Mouse (Mus musculus) heart, embryonic 12.5 days (tissue): ENCODE measurements around the gene Fat4. TPM values are rescaled to one million over a fixed set of nuclear protein-coding genes. Genes with fewer than 3 reads are reported as not detected.

Source experiments
- ATAC-seq: fragments of 200-750 bp; cut with Nextera tagmentation; 2 replicates; pipeline ENCODE4 v1.8.0; 2017; ENCODE audit warnings: moderate TSS enrichment, moderate library complexity; ENCODE audit not compliant: insufficient number of reproducible peaks, low FRiP score
- H3K27ac ChIP-seq: fragments of 300-500 bp; sonication (generic); 2 replicates; pipeline ENCODE4 v1.5.1; 2016; ENCODE audit warnings: mild to moderate bottlenecking, moderate library complexity; ENCODE audit not compliant: poor library complexity, severe bottlenecking
- H3K27me3 ChIP-seq: fragments of 300-500 bp; sonication (generic); replicated peaks from 2 replicates; pipeline ENCODE4 v1.6.1; 2016; ENCODE audit warnings: mild to moderate bottlenecking, moderate library complexity
- H3K36me3 ChIP-seq: fragments of 300-500 bp; sonication (generic); 2 replicates; pipeline ENCODE4 v1.6.1; 2016; ENCODE audit warnings: mild to moderate bottlenecking, moderate library complexity
- H3K4me1 ChIP-seq: fragments of 300-500 bp; sonication (generic); replicated peaks from 2 replicates; pipeline ENCODE4 v1.6.1; 2016; ENCODE audit warnings: mild to moderate bottlenecking
- H3K4me2 ChIP-seq: fragments of 300-500 bp; sonication (generic); 2 replicates; pipeline ENCODE4 v1.6.1; 2016; ENCODE audit warnings: mild to moderate bottlenecking, moderate library complexity
- H3K4me3 ChIP-seq: fragments of 300-500 bp; sonication (generic); 2 replicates; pipeline ENCODE4 v1.5.1; 2016; ENCODE audit warnings: mild to moderate bottlenecking
- H3K9ac ChIP-seq: fragments of 300-500 bp; sonication (generic); 2 replicates; pipeline ENCODE4 v1.6.1; 2016; ENCODE audit warnings: mild to moderate bottlenecking, moderate library complexity
- H3K9me3 ChIP-seq: fragments of 300-500 bp; sonication (generic); replicated peaks from 2 replicates; pipeline ENCODE4 v1.6.1; 2016; ENCODE audit warnings: mild to moderate bottlenecking, moderate library complexity
- WGBS: fragments of 180-500 bp; shearing (Covaris S2); methylation state at CpG from one replicate; pipeline ENCODE4 v1.1.7; 2016; 5-methylcytosine and 5-hydroxymethylcytosine counted together
- polyA plus RNA-seq: library from polyadenylated mRNA; unstranded; fragments of >200 nt; fragmentation: Nextera tagmentation; extraction: Ambion mirVana; gene quantifications from 2 replicates; pipeline ENCODE4 v1.2.1, GENCODE M21; 2016

Gene Fat4
- polyA plus RNA-seq, 1 experiment from 2014 or later = 5.3 TPM

GRCm38 (mm10) chr3:38882778-38883177 lies 4.0 kb upstream of the Fat4 start:
- H3K9ac ChIP-seq = no peak overlapping the region
- H3K27me3 ChIP-seq = no peaks in the 10 kb centered on the region
- no peaks in the 10 kb centered on the region for H3K36me3 ChIP-seq
- no peak overlapping the region for H3K27ac ChIP-seq
- no peak overlapping the region for H3K4me2 ChIP-seq
- peaks cover 10% of the 10 kb centered on the region; the same call in 1 of the 2 replicates for H3K4me1 ChIP-seq
- no peaks in the 10 kb centered on the region for H3K9me3 ChIP-seq
- H3K4me3 ChIP-seq = no peak overlapping the region
- ATAC-seq = no peak
- 51% methylated on average over 6 of the region's 6 CpGs for WGBS

GRCm38 (mm10) chr3:38883676-38884075 lies 3.1 kb upstream of the Fat4 start:
- H3K9me3 ChIP-seq = no peaks in the 10 kb centered on the region
- peaks cover 19% of the 10 kb centered on the region for H3K4me1 ChIP-seq
- H3K27ac ChIP-seq = no peak overlapping the region
- H3K27me3 ChIP-seq = no peaks in the 10 kb centered on the region
- H3K9ac ChIP-seq = no peak overlapping the region
- no peaks in the 10 kb centered on the region for H3K36me3 ChIP-seq
- H3K4me3 ChIP-seq = no peak overlapping the region
- no peak for ATAC-seq
- H3K4me2 ChIP-seq = no peak overlapping the region
- 40% methylated on average over 9 of the region's 9 CpGs for WGBS

DNA sequence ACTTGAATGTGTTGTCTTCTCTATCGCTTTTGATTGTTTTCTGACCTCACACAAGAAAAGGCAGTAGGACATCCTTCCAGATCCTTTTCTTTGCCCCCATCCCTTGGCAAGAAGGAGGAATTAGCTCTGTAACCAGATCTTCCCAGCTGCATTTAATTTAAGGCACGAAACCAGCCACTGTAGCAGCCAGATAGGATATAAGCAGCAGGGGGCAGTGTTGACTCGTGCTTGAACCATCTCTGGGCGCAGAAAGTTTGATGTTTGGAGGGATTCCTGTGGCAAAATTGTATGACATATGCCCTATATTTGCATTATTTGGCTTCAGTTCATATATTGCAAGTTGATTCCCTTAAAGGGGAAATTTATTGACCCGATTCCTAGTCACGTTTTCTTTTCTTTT lies 2.5 kb upstream of the Fat4 start:
- WGBS = 1% methylated on average over 6 of the region's 6 CpGs
- no peaks in the 10 kb centered on the region for H3K27me3 ChIP-seq
- H3K27ac ChIP-seq = no peak overlapping the region
- no peak for ATAC-seq
- peaks cover 25% of the 10 kb centered on the region for H3K4me1 ChIP-seq
- peaks cover 5% of the 10 kb centered on the region for H3K36me3 ChIP-seq
- peak overlapping the region; percentile 92 for H3K4me2 ChIP-seq
- no peaks in the 10 kb centered on the region for H3K9me3 ChIP-seq
- H3K4me3 ChIP-seq = peak overlapping the region; percentile 74
- H3K9ac ChIP-seq = no peak overlapping the region

GRCm38 (mm10) chr3:38884919-38885418 lies 1.8 kb upstream of the Fat4 start:
- Histone ChIP-seq H3K4me1 (peaks cover 29% of the 10 kb centered on the region), H3K36me3 (peaks cover 12% of the 10 kb centered on the region), H3K4me2 (peak overlapping the region; percentile 92), H3K9me3 (no peaks in the 10 kb centered on the region), H3K27ac (peak overlapping the region; percentile 86), H3K27me3 (no peaks in the 10 kb centered on the region), H3K4me3 (peak overlapping the region; percentile 74), H3K9ac (peak overlapping the region; percentile 77)
- peak; percentile 12 for ATAC-seq
- WGBS = 0% methylated on average over 24 of the region's 24 CpGs

- peaks cover 29% of the 10 kb centered on the region for H3K4me1 ChIP-seq
- under 1% methylated on average over 52 of the region's 56 CpGs for WGBS
- H3K27ac ChIP-seq = peak overlapping the region; percentile 86
- H3K27me3 ChIP-seq = no peaks in the 10 kb centered on the region
- peaks cover 17% of the 10 kb centered on the region for H3K36me3 ChIP-seq
- peak; percentile 90 for ATAC-seq
- peak overlapping the region; percentile 74 for H3K4me3 ChIP-seq
- H3K4me2 ChIP-seq = peak overlapping the region; percentile 92
- H3K9me3 ChIP-seq = no peaks in the 10 kb centered on the region
- H3K9ac ChIP-seq = peak overlapping the region; percentile 77
These were observed 1.2 kb upstream of the Fat4 start for GRCm38 (mm10) chr3:38885481-38886001.

- ATAC-seq = peak; percentile 19
These were observed 499 bp upstream of the Fat4 start for GRCm38 (mm10) chr3:38886061-38886821.

GRCm38 (mm10) chr3:38887381-38887991 lies 746 bp downstream of the Fat4 start:
- H3K36me3 ChIP-seq = peaks cover 31% of the 10 kb centered on the region
- no peaks in the 10 kb centered on the region for H3K9me3 ChIP-seq
- ATAC-seq = no peak
- H3K27ac ChIP-seq = no peak overlapping the region
- H3K9ac ChIP-seq = peak overlapping the region; percentile 77
- H3K4me2 ChIP-seq = peak overlapping the region; percentile 92
- H3K27me3 ChIP-seq = no peaks in the 10 kb centered on the region
- under 1% methylated on average over 47 of the region's 47 CpGs for WGBS
- peaks cover 37% of the 10 kb centered on the region for H3K4me1 ChIP-seq
- peak overlapping the region; percentile 74 for H3K4me3 ChIP-seq

More at GRCm38 (mm10) chr3:38886061-38886821, 499 bp upstream of the Fat4 start:
- H3K27me3 ChIP-seq = no peaks in the 10 kb centered on the region
- peak overlapping the region; percentile 92 for H3K4me2 ChIP-seq
- H3K36me3 ChIP-seq = peaks cover 24% of the 10 kb centered on the region
- H3K27ac ChIP-seq = peak overlapping the region; percentile 86
- peaks cover 29% of the 10 kb centered on the region for H3K4me1 ChIP-seq
- peak overlapping the region; percentile 77 for H3K9ac ChIP-seq
- WGBS = under 1% methylated on average over 60 of the region's 60 CpGs
- no peaks in the 10 kb centered on the region for H3K9me3 ChIP-seq
- H3K4me3 ChIP-seq = peak overlapping the region; percentile 74

DNA sequence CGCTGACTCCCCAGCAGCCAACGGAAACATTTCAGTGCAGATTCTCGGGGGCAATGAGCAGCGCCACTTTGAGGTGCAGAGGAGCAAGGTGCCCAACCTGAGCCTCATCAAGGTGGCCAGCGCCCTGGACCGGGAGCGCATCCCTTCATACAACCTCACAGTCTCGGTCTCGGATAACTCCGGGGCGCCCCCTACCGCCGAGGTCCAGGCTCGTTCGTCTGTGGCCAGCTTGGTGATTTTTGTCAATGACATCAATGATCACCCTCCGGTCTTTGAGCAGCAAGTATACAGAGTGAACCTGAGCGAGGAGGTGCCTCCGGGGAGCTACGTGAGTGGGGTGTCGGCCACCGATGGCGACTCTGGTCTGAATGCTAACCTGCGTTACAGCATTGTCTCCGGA lies 1.4 kb downstream of the Fat4 start:
- no peak for ATAC-seq
- peaks cover 43% of the 10 kb centered on the region for H3K4me1 ChIP-seq
- no peaks in the 10 kb centered on the region for H3K9me3 ChIP-seq
- WGBS = 17% methylated on average over 24 of the region's 24 CpGs
- peaks cover 31% of the 10 kb centered on the region for H3K36me3 ChIP-seq
- peak overlapping the region; percentile 92 for H3K4me2 ChIP-seq
- H3K9ac ChIP-seq = peak overlapping the region; percentile 77
- H3K27me3 ChIP-seq = no peaks in the 10 kb centered on the region
- H3K27ac ChIP-seq = no peak overlapping the region
- peak overlapping the region; percentile 74 for H3K4me3 ChIP-seq

DNA sequence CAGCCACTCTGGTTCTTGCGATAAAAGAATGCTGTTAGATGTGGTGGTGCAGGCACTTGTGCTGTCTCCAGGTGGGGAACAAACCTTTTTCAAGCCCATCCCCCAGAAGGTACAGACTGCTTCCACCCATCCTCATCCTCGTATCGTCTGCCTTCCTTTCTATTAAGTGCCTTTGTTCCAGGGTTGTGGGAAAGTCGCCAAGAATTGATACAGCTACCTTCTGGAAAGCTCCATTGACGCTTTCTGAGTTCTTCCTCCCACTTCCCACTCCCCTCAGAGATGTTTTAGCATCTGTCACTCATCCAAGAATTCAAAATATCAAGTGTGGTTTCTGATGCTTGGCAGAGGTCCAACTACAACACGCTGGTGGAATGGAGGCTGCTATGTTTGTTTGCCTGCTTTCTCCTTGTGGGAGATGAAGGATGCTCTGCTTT lies 6.1 kb downstream of the Fat4 start:
- Histone ChIP-seq H3K4me2 (peak overlapping the region; percentile 69), H3K4me3 (peak overlapping the region; percentile 40), H3K27ac (no peak overlapping the region), H3K9ac (peak overlapping the region; percentile 48; the same call in 1 of the 2 replicates), H3K4me1 (peaks cover 44% of the 10 kb centered on the region), H3K27me3 (no peaks in the 10 kb centered on the region), H3K9me3 (no peaks in the 10 kb centered on the region), H3K36me3 (peaks cover 47% of the 10 kb centered on the region)
- ATAC-seq = no peak
- 24% methylated on average over 6 of the region's 6 CpGs for WGBS

DNA sequence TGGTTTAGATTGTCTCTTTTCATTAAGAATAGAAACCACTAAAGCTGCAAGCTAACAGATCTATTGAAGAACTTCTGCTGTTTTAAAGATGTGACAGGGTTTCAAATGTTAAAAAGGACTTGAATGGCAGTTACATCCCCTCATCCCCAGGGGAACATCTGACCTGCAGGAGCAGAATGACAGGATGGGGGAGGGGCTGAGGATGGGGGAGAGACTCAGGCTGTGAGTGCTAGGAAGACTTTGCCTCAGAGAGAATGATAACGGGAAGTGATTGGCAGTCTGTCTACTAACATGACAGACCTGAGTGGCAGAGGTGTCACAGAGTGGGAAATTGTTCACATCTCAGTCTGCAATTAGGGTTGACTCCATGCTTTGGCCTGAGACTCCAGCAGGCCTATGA lies 14.1 kb downstream of the Fat4 start:
- Histone ChIP-seq H3K4me3 (no peak overlapping the region), H3K9ac (no peak overlapping the region), H3K27me3 (no peaks in the 10 kb centered on the region), H3K36me3 (peaks cover 10% of the 10 kb centered on the region; the same call in 1 of the 2 replicates), H3K4me2 (no peak overlapping the region), H3K9me3 (no peaks in the 10 kb centered on the region), H3K27ac (no peak overlapping the region), H3K4me1 (peaks cover 10% of the 10 kb centered on the region)
- 14% methylated on average over 1 of the region's 1 CpGs for WGBS
- no peak for ATAC-seq

GRCm38 (mm10) chr3:38906832-38907231 lies 20.1 kb downstream of the Fat4 start:
- no peak overlapping the region for H3K4me3 ChIP-seq
- H3K4me2 ChIP-seq = no peak overlapping the region
- no peaks in the 10 kb centered on the region for H3K9me3 ChIP-seq
- H3K4me1 ChIP-seq = peaks cover 17% of the 10 kb centered on the region
- H3K27me3 ChIP-seq = no peaks in the 10 kb centered on the region
- 74% methylated on average over 3 of the region's 3 CpGs for WGBS
- ATAC-seq = no peak
- no peak overlapping the region for H3K9ac ChIP-seq
- H3K36me3 ChIP-seq = no peaks in the 10 kb centered on the region
- no peak overlapping the region for H3K27ac ChIP-seq
